Mouse (Mus musculus) embryo, embryonic 11 days (tissue): ENCODE data around the gene Olfr1137.

Experiments
- DNase-seq: peaks from one replicate; pipeline ENCODE4 v3.0.0-alpha.2; 2015

The Olfr1137 gene

GRCm38 (mm10) chr2:87713079-87713478 is at the start of gene Olfr1137:
Gene Olfr1137 (minus strand): TSS chr2:87713179.
- no peak for DNase-seq

GRCm38 (mm10) chr2:87753891-87754290 is 40.9 kb upstream of the Olfr1137 start, which contains the start of gene Olfr1141:
Gene Olfr1141 (minus strand): TSS chr2:87753991.
- no peak for DNase-seq

- no peak for DNase-seq
These were observed 30.5 kb upstream of the Olfr1137 start, which contains the start of gene Olfr1140 for GRCm38 (mm10) chr2:87743452-87743851. Gene Olfr1140 (plus strand): TSS chr2:87743752.

- DNase-seq, result no peak
These were observed 26.9 kb upstream of the Olfr1137 start, which contains the start of gene Olfr1138 for GRCm38 (mm10) chr2:87739878-87740277. Gene Olfr1138 (minus strand): TSS chr2:87739978.

GRCm38 (mm10) chr2:87693847-87694246 is 19.1 kb downstream of the Olfr1137 start, which contains the start of gene Olfr1136:
Gene Olfr1136 (minus strand): TSS chr2:87693947.
- no peak for DNase-seq

DNA sequence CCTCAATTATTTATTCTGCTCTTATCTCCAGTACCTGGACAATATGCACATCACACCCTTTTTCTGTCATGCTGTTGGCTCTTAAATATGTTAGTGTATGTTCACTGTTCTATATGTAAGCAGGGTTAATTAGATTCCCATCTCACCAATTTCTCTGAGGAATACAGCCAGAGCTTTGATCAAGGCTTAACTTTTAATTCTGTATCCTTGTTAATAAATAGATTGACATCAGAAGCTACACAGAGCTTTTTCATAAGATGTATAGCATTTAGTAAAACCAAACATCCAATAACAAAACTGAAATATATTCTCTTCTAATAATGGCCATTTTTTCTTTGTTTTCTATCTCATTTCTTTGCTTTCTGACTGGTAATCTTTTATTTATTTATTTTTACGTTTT is 39.4 kb downstream of the Olfr1137 start, which contains the start of gene Olfr1135:
Gene Olfr1135 (minus strand): TSS at position 101 of the 400 bp plus-strand sequence.
- DNase-seq, result no peak
